Mouse (Mus musculus) forebrain, embryonic 14.5 days (tissue): ENCODE results near the gene Pou2f2. TPM values are rescaled to one million over a fixed set of nuclear protein-coding genes. Genes with fewer than 3 reads are reported as not detected.

Experiments used
- ATAC-seq: fragments of 200-750 bp; cut with Nextera tagmentation; 2 replicates; pipeline ENCODE4 v1.8.0; 2017; ENCODE audit warnings: mild to moderate bottlenecking, moderate library complexity
- DNase-seq: peaks from one replicate; pipeline ENCODE4 v3.0.0-alpha.2; 2015; ENCODE audit warnings: low spot score
- H3K27ac ChIP-seq: fragments of 300-500 bp; sonication (generic); 2 replicates; pipeline ENCODE4 v1.5.1; 2014; ENCODE audit warnings: low read depth, mild to moderate bottlenecking, control low read depth, low read length, moderate library complexity
- H3K27me3 ChIP-seq: fragments of 300-500 bp; sonication (generic); replicated peaks from 2 replicates; pipeline ENCODE4 v1.6.1; 2014; ENCODE audit warnings: low read length, control low read depth, mixed read lengths; ENCODE audit not compliant: control insufficient read depth, insufficient read depth
- H3K36me3 ChIP-seq: fragments of 300-500 bp; sonication (generic); 2 replicates; pipeline ENCODE4 v1.6.1; 2014; ENCODE audit warnings: low read length, control low read depth; ENCODE audit not compliant: control insufficient read depth, insufficient read depth
- H3K4me1 ChIP-seq: fragments of 300-500 bp; sonication (generic); 2 replicates; pipeline ENCODE4 v1.6.1; 2014; ENCODE audit warnings: antibody characterized with exemption, low read length, control low read depth; ENCODE audit not compliant: control insufficient read depth, insufficient read depth
- H3K4me2 ChIP-seq: fragments of 300-500 bp; sonication (generic); 2 replicates; pipeline ENCODE4 v1.6.1; 2014; ENCODE audit warnings: mild to moderate bottlenecking, control low read depth, low read length
- H3K4me3 ChIP-seq: fragments of 300-500 bp; sonication (generic); 2 replicates; pipeline ENCODE4 v1.5.1; 2014; ENCODE audit warnings: low read depth, low read length, control low read depth
- H3K9ac ChIP-seq: fragments of 300-500 bp; sonication (generic); 2 replicates; pipeline ENCODE4 v1.6.1; 2014; ENCODE audit warnings: mild to moderate bottlenecking, low read length, control low read depth, moderate library complexity
- H3K9me3 ChIP-seq: fragments of 300-500 bp; sonication (generic); replicated peaks from 2 replicates; pipeline ENCODE4 v1.6.1; 2016; ENCODE audit warnings: low read length, control low read depth, mixed read lengths; ENCODE audit not compliant: control insufficient read depth
- WGBS: fragments of 180-500 bp; shearing (Covaris S2); extraction: QIAGEN DNeasy Blood & Tissue Kit; methylation state at CpG from one replicate; pipeline ENCODE4 v1.1.7; 2014; 5-methylcytosine and 5-hydroxymethylcytosine counted together
- polyA plus RNA-seq: library from polyadenylated mRNA; unstranded; fragments of >200 nt; fragmentation: Nextera tagmentation; extraction: Ambion mirVana; gene quantifications from 2 replicates; pipeline ENCODE4 v1.2.1, GENCODE M21; 2014

The Pou2f2 gene
- polyA plus RNA-seq, 1 experiment from 2014 or later = 15.5 TPM

DNA sequence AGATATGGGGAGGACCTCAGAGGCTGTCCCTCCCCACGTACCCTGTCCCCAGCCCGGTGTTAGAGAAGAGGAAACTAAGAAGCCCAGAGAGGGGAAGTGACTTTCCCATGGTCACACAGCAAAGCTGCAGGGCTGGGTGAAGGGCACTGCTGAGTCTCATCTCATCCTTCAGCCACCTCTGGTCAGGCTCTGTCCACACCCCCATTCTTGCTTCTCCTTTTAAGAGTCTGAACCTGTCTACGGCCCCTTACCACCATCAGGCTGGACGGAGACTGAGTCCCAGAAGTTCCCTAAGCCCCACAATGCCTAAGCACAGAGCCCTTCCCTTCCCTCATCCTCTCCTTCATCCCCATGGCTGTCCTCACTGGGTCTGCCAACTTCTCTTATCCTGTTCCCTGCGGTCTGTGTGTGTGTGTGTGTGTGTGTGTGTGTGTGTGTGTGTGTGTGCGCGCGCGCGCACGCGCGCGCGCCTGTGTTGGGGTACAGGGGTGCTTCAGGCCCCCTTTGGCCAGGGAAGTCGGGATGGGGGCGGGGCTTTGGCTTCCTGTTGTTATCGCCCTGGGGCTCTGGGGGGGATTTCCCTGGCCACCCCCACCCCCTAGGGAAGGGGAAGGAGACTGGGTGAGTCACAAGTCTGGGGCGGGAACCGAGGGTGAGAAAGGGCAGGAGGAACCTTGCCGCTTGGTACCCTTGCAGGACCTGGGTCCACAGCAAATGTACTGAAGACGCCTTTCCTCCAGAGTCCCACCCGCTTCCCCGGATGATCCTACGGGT lies 59.3 kb downstream of the Pou2f2 start:
- H3K4me1 ChIP-seq = no peaks in the 10 kb centered on the region
- DNase-seq = no peak
- H3K9ac ChIP-seq = no peak overlapping the region
- H3K4me2 ChIP-seq = no peak overlapping the region
- H3K27ac ChIP-seq = no peak overlapping the region
- H3K27me3 ChIP-seq = no peaks in the 10 kb centered on the region
- no peaks in the 10 kb centered on the region for H3K9me3 ChIP-seq
- 75% methylated on average over 25 of the region's 25 CpGs for WGBS
- peaks cover 3% of the 10 kb centered on the region; the same call in 1 of the 2 replicates for H3K36me3 ChIP-seq
- H3K4me3 ChIP-seq = no peak overlapping the region
- no peak for ATAC-seq

DNA sequence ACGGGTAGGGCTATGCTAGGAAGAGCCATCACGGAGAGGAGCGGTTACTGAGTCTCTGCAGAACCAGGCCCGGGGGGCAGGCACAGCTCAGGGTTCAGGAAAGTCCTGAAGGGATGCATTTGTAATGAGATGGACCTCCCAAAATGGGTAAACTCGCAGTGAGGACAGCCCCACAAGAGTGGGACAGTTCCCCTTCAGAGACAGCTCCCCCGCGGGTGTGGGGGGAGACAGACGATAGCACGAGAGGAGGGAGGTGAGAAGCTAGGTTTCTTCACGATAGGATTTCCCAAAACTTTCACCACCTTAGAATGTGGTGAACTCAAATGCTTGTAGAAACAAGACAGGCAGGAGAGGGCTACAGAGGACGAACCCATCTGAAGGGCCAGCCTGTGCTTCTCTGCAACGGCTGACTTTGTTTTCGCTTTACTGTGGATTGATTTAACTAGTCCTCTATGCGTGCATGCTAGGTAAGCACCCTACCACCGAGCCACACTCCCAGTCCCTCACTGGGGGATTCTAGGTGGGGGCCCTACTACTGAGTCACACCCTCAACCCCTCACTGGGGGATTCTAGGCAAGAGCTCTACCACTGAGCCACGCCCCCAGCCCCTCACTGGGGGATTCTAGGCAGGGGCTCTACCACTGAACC lies 66.4 kb downstream of the Pou2f2 start:
- H3K27me3 ChIP-seq = no peaks in the 10 kb centered on the region
- DNase-seq (no peak), ATAC-seq (no peak)
- no peak overlapping the region for H3K4me2 ChIP-seq
- H3K27ac ChIP-seq = no peak overlapping the region
- H3K4me3 ChIP-seq = no peak overlapping the region
- WGBS = 87% methylated on average over 16 of the region's 16 CpGs
- no peaks in the 10 kb centered on the region for H3K9me3 ChIP-seq
- H3K4me1 ChIP-seq = no peaks in the 10 kb centered on the region
- no peak overlapping the region for H3K9ac ChIP-seq
- H3K36me3 ChIP-seq = peaks cover 5% of the 10 kb centered on the region; the same call in 1 of the 2 replicates

DNA sequence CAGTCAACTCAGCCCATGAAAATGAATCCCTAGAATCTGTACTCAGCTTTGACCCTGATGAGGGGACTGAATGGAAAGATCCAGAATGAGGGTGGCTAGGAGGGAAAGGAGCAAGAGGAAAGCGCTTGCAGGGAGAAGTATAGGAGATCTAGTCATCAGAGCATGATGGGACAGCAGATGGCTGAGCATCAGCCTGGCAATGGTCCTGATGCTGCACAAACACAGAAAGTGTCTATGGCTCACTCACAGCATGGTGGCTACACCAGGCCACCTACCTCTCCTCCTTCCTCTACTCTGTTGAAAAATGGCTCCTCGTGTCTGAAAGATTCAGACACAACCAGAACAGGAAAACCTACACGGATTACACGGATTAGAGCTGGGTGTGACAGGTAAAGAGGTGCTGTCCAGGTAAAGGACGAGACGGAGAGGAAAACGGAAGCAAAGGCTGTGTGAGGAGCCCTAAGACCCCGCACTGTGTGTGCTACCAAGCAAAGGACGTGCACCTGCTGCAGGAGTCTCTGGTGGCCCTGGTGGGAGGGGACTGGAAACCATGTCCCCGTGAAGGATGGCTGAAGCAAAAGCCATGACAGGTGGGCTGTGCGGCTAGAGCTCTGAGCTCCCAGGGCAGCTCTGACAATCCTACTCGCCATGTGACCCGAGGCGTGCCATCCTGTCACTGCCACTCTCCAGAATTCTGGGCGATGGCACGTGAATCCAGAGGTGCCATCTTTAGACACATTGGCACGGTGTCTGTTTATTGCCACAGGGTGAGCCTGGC lies 67.2 kb downstream of the Pou2f2 start:
- no peaks in the 10 kb centered on the region for H3K27me3 ChIP-seq
- no peak overlapping the region for H3K4me2 ChIP-seq
- H3K4me1 ChIP-seq = no peaks in the 10 kb centered on the region
- ATAC-seq (no peak), DNase-seq (no peak)
- no peak overlapping the region for H3K27ac ChIP-seq
- 87% methylated on average over 17 of the region's 17 CpGs for WGBS
- no peak overlapping the region for H3K9ac ChIP-seq
- peaks cover 5% of the 10 kb centered on the region; the same call in 1 of the 2 replicates for H3K36me3 ChIP-seq
- no peaks in the 10 kb centered on the region for H3K9me3 ChIP-seq
- no peak overlapping the region for H3K4me3 ChIP-seq

DNA sequence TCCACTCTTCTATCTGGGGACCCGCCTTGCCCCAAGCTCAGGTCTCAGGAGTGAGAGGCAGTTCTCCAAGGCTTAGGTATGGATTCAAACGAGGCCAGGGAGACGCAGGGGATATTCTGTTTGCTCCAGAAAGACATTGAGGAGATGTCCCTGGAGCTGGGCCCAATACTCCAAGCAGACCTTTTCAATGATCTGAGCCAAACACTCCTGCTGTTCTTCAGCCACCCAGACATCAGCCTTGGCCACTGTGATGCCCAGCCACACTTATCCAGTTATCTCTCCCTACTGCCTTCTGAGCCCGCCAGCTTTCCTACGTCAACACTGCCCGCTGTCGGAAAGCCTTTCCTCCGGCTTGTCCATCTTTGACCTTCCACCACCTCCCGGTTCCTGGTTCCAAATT lies 69.2 kb downstream of the Pou2f2 start:
- no peak overlapping the region for H3K4me2 ChIP-seq
- peaks cover 3% of the 10 kb centered on the region; the same call in 1 of the 2 replicates for H3K36me3 ChIP-seq
- no peaks in the 10 kb centered on the region for H3K9me3 ChIP-seq
- DNase-seq (no peak), ATAC-seq (no peak)
- 88% methylated on average over 9 of the region's 9 CpGs for WGBS
- H3K9ac ChIP-seq = no peak overlapping the region
- no peaks in the 10 kb centered on the region for H3K27me3 ChIP-seq
- H3K27ac ChIP-seq = no peak overlapping the region
- H3K4me3 ChIP-seq = no peak overlapping the region
- no peaks in the 10 kb centered on the region for H3K4me1 ChIP-seq

DNA sequence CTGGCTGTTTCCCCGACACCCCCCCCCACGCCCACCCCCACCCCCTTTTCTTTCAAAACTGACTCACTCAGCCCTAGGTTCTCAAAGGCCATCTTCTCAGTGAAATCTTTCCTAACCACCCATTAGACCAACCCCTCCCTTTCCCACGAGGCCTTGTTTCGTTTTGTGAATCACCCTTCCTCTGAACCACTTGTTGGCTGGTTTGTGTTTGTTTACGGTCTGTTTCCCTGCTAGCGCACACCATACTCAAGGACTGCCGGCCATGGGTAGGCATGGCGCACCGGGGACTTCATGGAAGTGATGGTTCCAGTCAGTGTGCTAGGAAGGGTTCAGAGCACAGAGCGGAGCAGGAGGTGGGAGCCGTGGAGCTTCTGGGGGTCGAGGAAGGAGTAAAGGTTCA lies 70.2 kb downstream of the Pou2f2 start:
- WGBS = 77% methylated on average over 12 of the region's 12 CpGs
- no peak overlapping the region for H3K4me3 ChIP-seq
- no peaks in the 10 kb centered on the region for H3K4me1 ChIP-seq
- no peak overlapping the region for H3K4me2 ChIP-seq
- H3K9me3 ChIP-seq = no peaks in the 10 kb centered on the region
- H3K27me3 ChIP-seq = no peaks in the 10 kb centered on the region
- no peak overlapping the region for H3K27ac ChIP-seq
- no peak overlapping the region for H3K9ac ChIP-seq
- H3K36me3 ChIP-seq = no peaks in the 10 kb centered on the region
- no peak for ATAC-seq
- no peak for DNase-seq

DNA sequence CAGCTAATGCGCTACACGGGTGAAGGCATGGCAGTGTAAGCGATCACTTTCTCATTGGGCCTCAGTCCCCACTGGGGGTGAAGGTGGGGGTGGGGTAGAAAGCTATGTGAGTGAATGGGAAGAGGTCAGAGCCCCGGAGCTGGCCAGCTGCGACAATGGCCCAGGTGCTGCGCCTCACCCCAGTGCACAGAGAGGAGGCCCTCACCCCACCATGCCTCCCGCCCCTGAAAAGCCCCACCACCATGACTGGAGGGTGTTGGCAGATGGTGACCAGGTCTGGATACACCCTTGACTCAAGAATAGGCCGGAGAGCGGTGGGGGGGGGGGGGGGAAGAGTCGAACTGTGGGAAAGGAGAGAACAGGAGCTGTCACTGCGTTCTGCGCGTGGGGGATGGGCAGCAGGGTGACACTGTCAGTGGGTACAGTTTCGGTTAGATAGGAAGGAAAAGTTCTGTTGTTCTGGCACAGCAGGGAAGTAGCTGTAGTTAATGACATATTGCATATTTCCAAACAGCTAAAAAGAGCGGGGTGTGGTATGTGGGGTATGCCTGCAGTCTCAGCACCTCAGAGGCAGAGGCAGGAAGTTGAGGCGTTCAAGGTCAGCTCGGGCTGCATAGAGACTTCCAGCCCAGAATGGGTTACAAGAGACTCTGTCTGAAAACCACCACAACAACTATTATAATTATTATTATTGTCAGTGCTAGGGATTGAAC lies 72.6 kb downstream of the Pou2f2 start:
- no peaks in the 10 kb centered on the region for H3K4me1 ChIP-seq
- DNase-seq = no peak
- no peak overlapping the region for H3K4me3 ChIP-seq
- 61% methylated on average over 14 of the region's 17 CpGs for WGBS
- H3K9ac ChIP-seq = no peak overlapping the region
- H3K27me3 ChIP-seq = no peaks in the 10 kb centered on the region
- H3K4me2 ChIP-seq = no peak overlapping the region
- H3K9me3 ChIP-seq = no peaks in the 10 kb centered on the region
- no peak overlapping the region for H3K27ac ChIP-seq
- ATAC-seq = no peak
- H3K36me3 ChIP-seq = no peaks in the 10 kb centered on the region

DNA sequence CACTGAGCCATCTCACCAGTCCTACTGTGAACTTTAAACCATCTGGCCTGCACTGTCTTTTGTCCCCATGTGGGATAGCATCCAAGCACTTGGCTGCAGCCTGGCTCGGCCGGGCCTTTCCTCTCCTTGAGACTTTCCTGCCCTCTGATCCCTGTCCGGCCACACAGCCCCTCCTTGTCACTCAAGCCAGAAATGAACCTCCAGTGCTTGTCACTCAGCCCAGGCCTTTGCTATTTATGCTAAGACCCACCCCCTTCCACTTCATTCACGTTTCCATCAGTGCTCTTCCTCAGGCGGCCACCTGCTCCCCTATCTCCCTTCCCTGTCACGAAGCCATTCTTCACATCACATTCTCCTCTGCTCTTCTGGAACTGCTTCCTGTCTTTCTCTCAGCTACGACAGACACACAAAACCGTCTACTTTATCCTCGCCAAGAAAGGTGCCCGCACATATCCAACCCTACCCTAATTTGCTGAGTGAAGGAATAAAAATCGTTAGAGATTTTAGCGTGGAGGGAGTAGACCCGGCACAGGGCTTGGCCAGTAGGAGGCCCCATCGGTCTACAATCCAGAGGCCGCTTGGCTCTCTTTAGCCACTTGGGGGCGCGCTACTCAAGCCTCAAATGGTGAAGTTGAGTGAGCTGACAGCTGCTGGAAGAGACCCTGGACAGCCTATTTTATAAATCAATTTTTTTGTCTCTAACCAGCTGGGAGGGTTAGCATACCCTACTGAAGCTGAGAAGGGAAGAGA lies 73.9 kb downstream of the Pou2f2 start:
- H3K36me3 ChIP-seq = no peaks in the 10 kb centered on the region
- no peaks in the 10 kb centered on the region for H3K27me3 ChIP-seq
- H3K9me3 ChIP-seq = no peaks in the 10 kb centered on the region
- H3K4me1 ChIP-seq = no peaks in the 10 kb centered on the region
- WGBS = 21% methylated on average over 17 of the region's 17 CpGs
- no peak overlapping the region for H3K4me3 ChIP-seq
- ATAC-seq (peak; percentile 65), DNase-seq (peak; percentile 87)
- H3K27ac ChIP-seq = peak overlapping the region; percentile 14; the same call in 1 of the 2 replicates
- no peak overlapping the region for H3K4me2 ChIP-seq
- H3K9ac ChIP-seq = no peak overlapping the region

DNA sequence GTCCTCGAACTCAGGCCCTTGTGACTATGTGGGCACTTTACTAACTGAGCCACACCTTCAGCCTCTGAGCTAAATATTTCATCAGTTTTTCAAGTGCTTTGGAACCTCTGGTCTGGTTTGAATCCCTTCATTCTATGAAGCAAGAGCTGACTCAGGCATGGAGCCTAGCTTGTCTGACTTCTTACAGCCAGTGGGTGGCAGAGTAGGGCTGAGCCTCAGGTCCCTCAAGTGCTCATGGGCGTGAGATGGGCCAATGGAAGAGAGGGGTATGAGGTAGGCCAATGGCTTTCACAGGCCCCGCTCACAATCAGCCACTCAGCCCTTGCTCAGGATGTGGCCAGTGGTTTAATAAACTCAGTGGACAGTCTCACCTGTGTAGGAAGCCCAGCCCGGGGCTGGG lies 79.9 kb downstream of the Pou2f2 start:
- ATAC-seq (no peak), DNase-seq (no peak)
- Histone ChIP-seq H3K9me3 (no peaks in the 10 kb centered on the region), H3K9ac (no peak overlapping the region), H3K4me1 (no peaks in the 10 kb centered on the region), H3K27ac (no peak overlapping the region), H3K36me3 (peaks cover 25% of the 10 kb centered on the region), H3K4me2 (no peak overlapping the region), H3K27me3 (no peaks in the 10 kb centered on the region), H3K4me3 (no peak overlapping the region)
- WGBS = 55% methylated on average over 4 of the region's 4 CpGs
